Mouse (Mus musculus) ovary, postnatal 14 days (tissue): ENCODE measurements around the gene Cetn2.

Experiments
- DNase-seq: peaks from one replicate; pipeline ENCODE4 v3.0.0; 2022; ENCODE audit warnings: low spot score

The Cetn2 gene

GRCm38 (mm10) chrX:72917884-72918681, at the start of gene Cetn2, which contains the start of gene Nsdhl:
TSS of gene Cetn2 (minus strand) at chrX:72918411.
TSS of gene Nsdhl (plus strand) at chrX:72918557.
- DNase-seq = peak; percentile 72

GRCm38 (mm10) chrX:72962743-72963142, 44.5 kb upstream of the Cetn2 start:
- no peak for DNase-seq

GRCm38 (mm10) chrX:72961511-72961910, 43.3 kb upstream of the Cetn2 start:
- DNase-seq = no peak

GRCm38 (mm10) chrX:72960431-72960830, 42.2 kb upstream of the Cetn2 start:
- no peak for DNase-seq

- DNase-seq = no peak
Observed at GRCm38 (mm10) chrX:72956486-72956885, 38.3 kb upstream of the Cetn2 start.

- DNase-seq = no peak
Observed at GRCm38 (mm10) chrX:72953464-72953863, 35.3 kb upstream of the Cetn2 start.

- DNase-seq = no peak
Observed at GRCm38 (mm10) chrX:72921391-72921790, 3.2 kb upstream of the Cetn2 start.

GRCm38 (mm10) chrX:72918682-72919059, 460 bp upstream of the Cetn2 start:
- no peak for DNase-seq

- no peak for DNase-seq
Observed at GRCm38 (mm10) chrX:72911611-72912010, 6.6 kb downstream of the Cetn2 start.

- DNase-seq = peak; percentile 16
Observed at GRCm38 (mm10) chrX:72908404-72908741, 9.8 kb downstream of the Cetn2 start.

GRCm38 (mm10) chrX:72907619-72908403, 10.4 kb downstream of the Cetn2 start:
- DNase-seq = no peak

- no peak for DNase-seq
Observed at GRCm38 (mm10) chrX:72902530-72902929, 15.7 kb downstream of the Cetn2 start.

GRCm38 (mm10) chrX:72896055-72896437, 22.2 kb downstream of the Cetn2 start:
- DNase-seq = no peak

GRCm38 (mm10) chrX:72895388-72896054, 22.7 kb downstream of the Cetn2 start:
- DNase-seq = no peak
